Mouse (Mus musculus): ENCODE results near the gene Shd. TPM values are rescaled to one million over a fixed set of nuclear protein-coding genes. Genes with fewer than 3 reads are reported as not detected.

Gene Shd
- polyA plus RNA-seq, 1 experiment from 2014 or later, result 39.1 TPM

- Histone ChIP-seq H3K27ac (replicated peaks) (no peak overlapping the region), H3K4me3 (no peak overlapping the region), H3K27me3 (replicated peaks; ENCODE audit: low read depth, poor library complexity, severe bottlenecking) (no peaks in the 10 kb centered on the region), H3K9me3 (no peaks in the 10 kb centered on the region), H3K36me3 (replicated peaks) (peaks cover 95% of the 10 kb centered on the region), H3K4me1 (peaks cover 23% of the 10 kb centered on the region; the same call in 1 of the 2 replicates)
- DNase-seq (ENCODE audit: low spot score), result no peak
- WGBS, result 81% methylated on average over 5 of the region's 5 CpGs
These were observed 54.7 kb downstream of the Shd start for GRCm38 (mm10) chr17:56024931-56025330.

Other genes with a start within 250 kb of the Shd start
- gene Adgre4, start 220.5 kb upstream of the Shd start, polyA plus RNA-seq (2016; fragmentation: Nextera tagmentation; extraction: Ambion mirVana), result 0.10 TPM in 1 of 2 replicates, not detected in the other
- gene Zfp119a, start 91.5 kb upstream of the Shd start, polyA plus RNA-seq (2016; fragmentation: Nextera tagmentation; extraction: Ambion mirVana), result 9.4 and 10.2 TPM in 2 replicates
- 13.5 and 15.8 TPM in 2 replicates for gene Zfp959, start 78.4 kb upstream of the Shd start, polyA plus RNA-seq (2016; fragmentation: Nextera tagmentation; extraction: Ambion mirVana)
- 4.1 and 4.7 TPM in 2 replicates for gene Zfp119b, start 21.0 kb upstream of the Shd start, polyA plus RNA-seq (2016; fragmentation: Nextera tagmentation; extraction: Ambion mirVana)
- gene Ebi3, start 17.8 kb upstream of the Shd start, polyA plus RNA-seq (2016; fragmentation: Nextera tagmentation; extraction: Ambion mirVana), result 0.98 and 1.4 TPM in 2 replicates
- 28.7 and 32.0 TPM in 2 replicates for gene Yju2, start 11.4 kb upstream of the Shd start, polyA plus RNA-seq (2016; fragmentation: Nextera tagmentation; extraction: Ambion mirVana)
- 63.3 and 69.4 TPM in 2 replicates for gene Fsd1, start 16.0 kb downstream of the Shd start, polyA plus RNA-seq (2016; fragmentation: Nextera tagmentation; extraction: Ambion mirVana)
- gene Stap2, start 35.1 kb downstream of the Shd start, polyA plus RNA-seq (2016; fragmentation: Nextera tagmentation; extraction: Ambion mirVana), result 8.2 and 8.8 TPM in 2 replicates
- gene Mpnd, start 35.2 kb downstream of the Shd start, polyA plus RNA-seq (2016; fragmentation: Nextera tagmentation; extraction: Ambion mirVana), result 126 and 135 TPM in 2 replicates
- gene Sh3gl1, start 66.2 kb downstream of the Shd start, polyA plus RNA-seq (2016; fragmentation: Nextera tagmentation; extraction: Ambion mirVana), result 170 and 173 TPM in 2 replicates
- 50.7 and 52.3 TPM in 2 replicates for gene Chaf1a, start 70.0 kb downstream of the Shd start, polyA plus RNA-seq (2016; fragmentation: Nextera tagmentation; extraction: Ambion mirVana)
- 35.0 and 36.8 TPM in 2 replicates for gene Ubxn6, start 104.6 kb downstream of the Shd start, polyA plus RNA-seq (2016; fragmentation: Nextera tagmentation; extraction: Ambion mirVana)
- gene Hdgfl2, start 109.2 kb downstream of the Shd start, polyA plus RNA-seq (2016; fragmentation: Nextera tagmentation; extraction: Ambion mirVana), result 195 and 197 TPM in 2 replicates
- 0.05 TPM in 2 replicates for gene Plin4, start 139.3 kb downstream of the Shd start, polyA plus RNA-seq (2016; fragmentation: Nextera tagmentation; extraction: Ambion mirVana)
- 0.47 and 0.48 TPM in 2 replicates for gene Plin5, start 147.1 kb downstream of the Shd start, polyA plus RNA-seq (2016; fragmentation: Nextera tagmentation; extraction: Ambion mirVana)
- 0.10 TPM in 1 of 2 replicates, not detected in the other for gene Lrg1, start 151.5 kb downstream of the Shd start, polyA plus RNA-seq (2016; fragmentation: Nextera tagmentation; extraction: Ambion mirVana)
- 1.0 and 1.1 TPM in 2 replicates for gene Sema6b, start 169.9 kb downstream of the Shd start, polyA plus RNA-seq (2016; fragmentation: Nextera tagmentation; extraction: Ambion mirVana)
- 10.3 and 11.7 TPM in 2 replicates for gene Tnfaip8l1, start 192.0 kb downstream of the Shd start, polyA plus RNA-seq (2016; fragmentation: Nextera tagmentation; extraction: Ambion mirVana)
- gene Mydgf, start 213.5 kb downstream of the Shd start, polyA plus RNA-seq (2016; fragmentation: Nextera tagmentation; extraction: Ambion mirVana), result 71.0 and 71.3 TPM in 2 replicates
- 48.3 and 50.2 TPM in 2 replicates for gene Dpp9, start 248.4 kb downstream of the Shd start, polyA plus RNA-seq (2016; fragmentation: Nextera tagmentation; extraction: Ambion mirVana)